Mouse (Mus musculus) liver, embryonic 16.5 days (tissue): Measurements from ENCODE around the gene 4932414N04Rik. TPM values are rescaled to one million over a fixed set of nuclear protein-coding genes. Genes with fewer than 3 reads are reported as not detected.
A peak's percentile ranks its signal among the peaks of the same experiment; 100 is the strongest.

Experiments
- ATAC-seq: fragments of 200-750 bp; cut with Nextera tagmentation; 2 replicates; pipeline ENCODE4 v1.8.0; 2017; ENCODE audit warnings: low read depth, mild to moderate bottlenecking, moderate number of reproducible peaks, moderate library complexity
- H3K27ac ChIP-seq: fragments of 300-500 bp; sonication (generic); 2 replicates; pipeline ENCODE4 v1.5.1; 2014; ENCODE audit warnings: mild to moderate bottlenecking, low read length
- H3K27me3 ChIP-seq: fragments of 300-500 bp; sonication (generic); 2 replicates; pipeline ENCODE4 v1.6.1; 2014; ENCODE audit warnings: low read depth, low read length, mixed read lengths; ENCODE audit not compliant: control insufficient read depth, insufficient read depth
- H3K36me3 ChIP-seq: fragments of 300-500 bp; sonication (generic); 2 replicates; pipeline ENCODE4 v1.6.1; 2014; ENCODE audit warnings: mild to moderate bottlenecking; ENCODE audit not compliant: control insufficient read depth, insufficient read depth
- H3K4me1 ChIP-seq: fragments of 300-500 bp; sonication (generic); 2 replicates; pipeline ENCODE4 v1.6.1; 2014; ENCODE audit warnings: low read depth, low read length, mixed read lengths; ENCODE audit not compliant: control insufficient read depth
- H3K4me2 ChIP-seq: fragments of 300-500 bp; sonication (generic); 2 replicates; pipeline ENCODE4 v1.6.1; 2014; ENCODE audit warnings: low read depth, low read length, mixed read lengths
- H3K4me3 ChIP-seq: fragments of 300-500 bp; sonication (generic); 2 replicates; pipeline ENCODE4 v1.5.1; 2014; ENCODE audit warnings: low read depth, mild to moderate bottlenecking, low read length
- H3K9ac ChIP-seq: fragments of 300-500 bp; sonication (generic); 2 replicates; pipeline ENCODE4 v1.6.1; 2014; ENCODE audit warnings: low read depth, low read length
- H3K9me3 ChIP-seq: fragments of 300-500 bp; sonication (generic); replicated peaks from 2 replicates; pipeline ENCODE4 v1.6.1; 2016; ENCODE audit warnings: low read length; ENCODE audit not compliant: control insufficient read depth
- WGBS: fragments of 180-500 bp; shearing (Covaris S2); extraction: QIAGEN DNeasy Blood & Tissue Kit; methylation state at CpG from one replicate; pipeline ENCODE4 v1.1.7; 2014; ENCODE audit not compliant: insufficient replicate concordance; 5-methylcytosine and 5-hydroxymethylcytosine counted together
- polyA plus RNA-seq: library from polyadenylated mRNA; unstranded; fragments of >200 nt; fragmentation: Nextera tagmentation; extraction: Ambion mirVana; gene quantifications from 2 replicates; pipeline ENCODE4 v1.2.1, GENCODE M21; 2015

Gene 4932414N04Rik
- polyA plus RNA-seq, 1 experiment from 2014 or later, result not detected

- H3K27ac ChIP-seq, result peak overlapping the region; percentile 63
- peak; percentile 72 for ATAC-seq
- 43% methylated on average over 10 of the region's 10 CpGs for WGBS
- no peak overlapping the region for H3K4me3 ChIP-seq
- no peaks in the 10 kb centered on the region for H3K9me3 ChIP-seq
- peak overlapping the region; percentile 28; the same call in 1 of the 2 replicates for H3K4me2 ChIP-seq
- no peaks in the 10 kb centered on the region for H3K27me3 ChIP-seq
- H3K36me3 ChIP-seq, result no peaks in the 10 kb centered on the region
- H3K9ac ChIP-seq, result no peak overlapping the region; the same call in 1 of the 2 replicates
- no peaks in the 10 kb centered on the region; the same call in 1 of the 2 replicates for H3K4me1 ChIP-seq
Measured at GRCm38 (mm10) chr2:68796011-68796775, 139.9 kb downstream of the 4932414N04Rik start.

GRCm38 (mm10) chr2:68797106-68797505, 140.8 kb downstream of the 4932414N04Rik start:
- H3K9ac ChIP-seq, result no peak overlapping the region
- ATAC-seq, result no peak
- H3K36me3 ChIP-seq, result no peaks in the 10 kb centered on the region
- no peak overlapping the region for H3K4me3 ChIP-seq
- H3K9me3 ChIP-seq, result no peaks in the 10 kb centered on the region
- H3K27me3 ChIP-seq, result no peaks in the 10 kb centered on the region
- no peak overlapping the region for H3K27ac ChIP-seq
- 64% methylated on average over 4 of the region's 4 CpGs for WGBS
- no peaks in the 10 kb centered on the region; the same call in 1 of the 2 replicates for H3K4me1 ChIP-seq
- H3K4me2 ChIP-seq, result no peak overlapping the region

Other genes with a start within 250 kb of the 4932414N04Rik start
- 1.3 TPM in 2 replicates for gene Stk39, start 184.2 kb upstream of the 4932414N04Rik start, polyA plus RNA-seq
- not detected in 2 replicates for gene 4933409G03Rik, start 74.1 kb upstream of the 4932414N04Rik start, polyA plus RNA-seq
- 10.2 and 10.7 TPM in 2 replicates for gene Cers6, start 205.0 kb downstream of the 4932414N04Rik start, polyA plus RNA-seq